Mouse (Mus musculus): ENCODE results near the gene Spi1. TPM values are rescaled to one million over a fixed set of nuclear protein-coding genes. Genes with fewer than 3 reads are reported as not detected.

Gene Spi1
- total and polyA plus RNA-seq, 2 experiments: 3.7 to 16.5 TPM

DNA sequence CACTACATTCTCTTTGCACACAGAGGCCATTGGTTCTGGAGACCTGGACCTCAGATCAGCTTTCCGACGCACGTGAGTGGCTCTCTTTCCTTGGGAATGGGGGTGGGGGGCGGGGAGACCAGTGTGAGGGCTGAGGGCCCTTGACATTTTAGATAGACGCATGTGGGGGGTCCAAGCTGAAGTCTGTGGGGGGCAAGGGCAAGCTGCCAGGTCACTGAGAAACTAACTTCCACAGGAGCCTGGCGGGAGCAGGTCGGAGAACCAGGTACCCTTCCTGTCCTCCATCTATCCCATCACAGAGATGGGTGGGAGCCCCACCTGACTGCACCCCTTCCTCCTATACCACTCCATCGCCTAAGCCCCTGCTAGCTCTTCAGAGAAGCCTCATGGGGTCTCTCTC lies 39.3 kb downstream of the Spi1 start:
- H3K79me2 ChIP-seq (ENCODE audit: control insufficient read depth, insufficient read depth, low read length): no peaks in the 10 kb centered on the region
- WGBS: 76% methylated on average over 8 of the region's 8 CpGs
- DNase-seq (ENCODE audit: extremely low read depth, low read depth, low spot score): no peak
- H3K4me1 ChIP-seq (ENCODE audit: control insufficient read depth, insufficient read depth, low read length): no peaks in the 10 kb centered on the region; the same call in 1 of the 2 replicates
- H3K4me3 ChIP-seq (ENCODE audit: insufficient read depth, low read depth, low read length): no peak overlapping the region
- no peak overlapping the region for H3K27ac ChIP-seq (replicated peaks; ENCODE audit: insufficient read depth, low read depth, low read length)
- no peaks in the 10 kb centered on the region for H3K36me3 ChIP-seq (ENCODE audit: control insufficient read depth, insufficient read depth, low read length)
- TF ChIP-seq CTCF (IDR thresholded peaks at IDR 0.05; ENCODE audit: low read depth, low read length) (no peak), POLR2A (IDR thresholded peaks at IDR 0.05; ENCODE audit: extremely low read depth, insufficient read depth, low read length) (no peak)
- no peak overlapping the region for H3K9ac ChIP-seq (ENCODE audit: low read depth, low read length)
- no peaks in the 10 kb centered on the region for H3K27me3 ChIP-seq (ENCODE audit: control insufficient read depth, insufficient read depth, low read length)

DNA sequence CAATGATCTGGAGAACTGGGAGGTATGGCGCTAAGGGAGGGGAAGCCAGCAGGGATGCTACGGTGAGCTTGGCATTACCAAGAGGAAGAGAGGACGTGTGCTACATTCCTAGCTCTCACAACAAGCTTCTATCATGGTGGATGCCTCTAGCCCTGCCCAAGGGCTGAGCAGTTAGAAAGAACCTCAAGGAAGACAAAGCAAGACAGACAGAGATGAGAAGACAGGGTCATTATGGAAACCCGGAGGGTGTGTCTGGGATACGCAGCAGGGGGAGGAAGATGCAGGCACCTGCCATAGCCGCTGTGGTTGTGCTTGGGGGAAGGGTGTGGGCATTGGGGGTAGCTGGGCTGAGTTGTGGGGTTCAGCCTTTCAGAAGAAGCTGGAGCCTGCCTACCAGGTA lies 41.3 kb downstream of the Spi1 start:
- Histone ChIP-seq H3K36me3 (ENCODE audit: control insufficient read depth, insufficient read depth, low read length) (no peaks in the 10 kb centered on the region), H3K79me2 (ENCODE audit: control insufficient read depth, insufficient read depth, low read length) (no peaks in the 10 kb centered on the region), H3K27me3 (ENCODE audit: control insufficient read depth, insufficient read depth, low read length) (no peaks in the 10 kb centered on the region), H3K9ac (ENCODE audit: low read depth, low read length) (no peak overlapping the region), H3K4me3 (ENCODE audit: insufficient read depth, low read depth, low read length) (no peak overlapping the region), H3K4me1 (ENCODE audit: control insufficient read depth, insufficient read depth, low read length) (no peaks in the 10 kb centered on the region; the same call in 1 of the 2 replicates), H3K27ac (replicated peaks; ENCODE audit: insufficient read depth, low read depth, low read length) (no peak overlapping the region)
- no peak for DNase-seq (ENCODE audit: extremely low read depth, low read depth, low spot score)
- no peak for TF ChIP-seq CTCF (IDR thresholded peaks at IDR 0.05; ENCODE audit: low read depth, low read length)
- WGBS: 92% methylated on average over 6 of the region's 6 CpGs

GRCm38 (mm10) chr2:91125101-91125500 lies 42.9 kb downstream of the Spi1 start:
- H3K9ac ChIP-seq (ENCODE audit: low read depth, low read length): no peak overlapping the region
- TF ChIP-seq POLR2A (IDR thresholded peaks at IDR 0.05; ENCODE audit: extremely low read depth, insufficient read depth, low read length): no peak
- TF ChIP-seq CTCF (IDR thresholded peaks at IDR 0.05; ENCODE audit: low read depth, low read length): no peak
- no peaks in the 10 kb centered on the region for H3K27me3 ChIP-seq (ENCODE audit: control insufficient read depth, insufficient read depth, low read length)
- H3K4me3 ChIP-seq (ENCODE audit: insufficient read depth, low read depth, low read length): no peak overlapping the region
- H3K36me3 ChIP-seq (ENCODE audit: control insufficient read depth, insufficient read depth, low read length): no peaks in the 10 kb centered on the region
- no peaks in the 10 kb centered on the region for H3K4me1 ChIP-seq (ENCODE audit: control insufficient read depth, insufficient read depth, low read length)
- H3K79me2 ChIP-seq (ENCODE audit: control insufficient read depth, insufficient read depth, low read length): no peaks in the 10 kb centered on the region
- H3K27ac ChIP-seq (replicated peaks; ENCODE audit: insufficient read depth, low read depth, low read length): no peak overlapping the region
- 85% methylated on average over 10 of the region's 10 CpGs for WGBS
- no peak for DNase-seq (ENCODE audit: extremely low read depth, low read depth, low spot score)

GRCm38 (mm10) chr2:91128761-91129160 lies 46.6 kb downstream of the Spi1 start:
- no peaks in the 10 kb centered on the region for H3K79me2 ChIP-seq (ENCODE audit: control insufficient read depth, insufficient read depth, low read length)
- no peak for DNase-seq (ENCODE audit: extremely low read depth, low read depth, low spot score)
- H3K4me3 ChIP-seq (ENCODE audit: insufficient read depth, low read depth, low read length): no peak overlapping the region
- H3K27ac ChIP-seq (replicated peaks; ENCODE audit: insufficient read depth, low read depth, low read length): no peak overlapping the region
- no peak overlapping the region for H3K9ac ChIP-seq (ENCODE audit: low read depth, low read length)
- H3K27me3 ChIP-seq (ENCODE audit: control insufficient read depth, insufficient read depth, low read length): no peaks in the 10 kb centered on the region
- no peaks in the 10 kb centered on the region for H3K4me1 ChIP-seq (ENCODE audit: control insufficient read depth, insufficient read depth, low read length)
- H3K36me3 ChIP-seq (ENCODE audit: control insufficient read depth, insufficient read depth, low read length): no peaks in the 10 kb centered on the region
- 86% methylated on average over 5 of the region's 5 CpGs for WGBS
- TF ChIP-seq CTCF (IDR thresholded peaks at IDR 0.05; ENCODE audit: low read depth, low read length) (no peak), POLR2A (IDR thresholded peaks at IDR 0.05; ENCODE audit: extremely low read depth, insufficient read depth, low read length) (no peak)

DNA sequence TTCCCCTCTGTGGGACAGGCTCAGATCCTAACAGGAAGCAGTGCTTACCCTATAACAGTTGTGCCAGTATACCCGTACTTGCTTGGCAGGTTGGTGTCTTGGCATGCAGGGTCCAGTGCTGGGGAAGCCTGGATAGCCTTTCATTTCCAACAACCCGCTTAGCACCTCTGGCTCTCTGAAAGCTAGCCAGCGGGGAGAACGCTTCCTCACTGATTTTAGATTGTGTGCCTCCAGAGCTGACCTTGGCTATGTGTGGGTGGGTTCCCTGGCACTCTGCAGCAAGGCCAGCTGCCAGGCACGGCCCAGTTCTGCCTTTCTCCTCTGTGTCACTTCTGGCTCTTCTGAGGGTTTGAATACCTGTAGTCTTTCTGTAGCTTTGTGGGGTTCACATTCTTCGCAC lies 47.9 kb downstream of the Spi1 start:
- Histone ChIP-seq H3K79me2 (ENCODE audit: control insufficient read depth, insufficient read depth, low read length) (no peaks in the 10 kb centered on the region), H3K4me1 (ENCODE audit: control insufficient read depth, insufficient read depth, low read length) (no peaks in the 10 kb centered on the region), H3K9ac (ENCODE audit: low read depth, low read length) (no peak overlapping the region), H3K27me3 (ENCODE audit: control insufficient read depth, insufficient read depth, low read length) (no peaks in the 10 kb centered on the region), H3K4me3 (ENCODE audit: insufficient read depth, low read depth, low read length) (no peak overlapping the region), H3K36me3 (ENCODE audit: control insufficient read depth, insufficient read depth, low read length) (no peaks in the 10 kb centered on the region), H3K27ac (replicated peaks; ENCODE audit: insufficient read depth, low read depth, low read length) (no peak overlapping the region)
- no peak for DNase-seq (ENCODE audit: extremely low read depth, low read depth, low spot score)
- WGBS: 44% methylated on average over 6 of the region's 6 CpGs
- no peak for TF ChIP-seq POLR2A (IDR thresholded peaks at IDR 0.05; ENCODE audit: extremely low read depth, insufficient read depth, low read length)
- no peak for TF ChIP-seq CTCF (IDR thresholded peaks at IDR 0.05; ENCODE audit: low read depth, low read length)

GRCm38 (mm10) chr2:91131251-91131650 lies 49.1 kb downstream of the Spi1 start:
- Histone ChIP-seq H3K4me1 (ENCODE audit: control insufficient read depth, insufficient read depth, low read length) (no peaks in the 10 kb centered on the region), H3K9ac (ENCODE audit: low read depth, low read length) (no peak overlapping the region), H3K4me3 (ENCODE audit: insufficient read depth, low read depth, low read length) (no peak overlapping the region), H3K27me3 (ENCODE audit: control insufficient read depth, insufficient read depth, low read length) (no peaks in the 10 kb centered on the region), H3K27ac (replicated peaks; ENCODE audit: insufficient read depth, low read depth, low read length) (no peak overlapping the region), H3K36me3 (ENCODE audit: control insufficient read depth, insufficient read depth, low read length) (no peaks in the 10 kb centered on the region), H3K79me2 (ENCODE audit: control insufficient read depth, insufficient read depth, low read length) (no peaks in the 10 kb centered on the region)
- no peak for DNase-seq (ENCODE audit: extremely low read depth, low read depth, low spot score)
- WGBS: 95% methylated on average over 15 of the region's 15 CpGs
- TF ChIP-seq POLR2A (IDR thresholded peaks at IDR 0.05; ENCODE audit: extremely low read depth, insufficient read depth, low read length): no peak
- no peak for TF ChIP-seq CTCF (IDR thresholded peaks at IDR 0.05; ENCODE audit: low read depth, low read length)

All from liver, adult 2 months (tissue).